Mouse (Mus musculus): ENCODE results near the gene Vstm4.

Gene Vstm4

DNA sequence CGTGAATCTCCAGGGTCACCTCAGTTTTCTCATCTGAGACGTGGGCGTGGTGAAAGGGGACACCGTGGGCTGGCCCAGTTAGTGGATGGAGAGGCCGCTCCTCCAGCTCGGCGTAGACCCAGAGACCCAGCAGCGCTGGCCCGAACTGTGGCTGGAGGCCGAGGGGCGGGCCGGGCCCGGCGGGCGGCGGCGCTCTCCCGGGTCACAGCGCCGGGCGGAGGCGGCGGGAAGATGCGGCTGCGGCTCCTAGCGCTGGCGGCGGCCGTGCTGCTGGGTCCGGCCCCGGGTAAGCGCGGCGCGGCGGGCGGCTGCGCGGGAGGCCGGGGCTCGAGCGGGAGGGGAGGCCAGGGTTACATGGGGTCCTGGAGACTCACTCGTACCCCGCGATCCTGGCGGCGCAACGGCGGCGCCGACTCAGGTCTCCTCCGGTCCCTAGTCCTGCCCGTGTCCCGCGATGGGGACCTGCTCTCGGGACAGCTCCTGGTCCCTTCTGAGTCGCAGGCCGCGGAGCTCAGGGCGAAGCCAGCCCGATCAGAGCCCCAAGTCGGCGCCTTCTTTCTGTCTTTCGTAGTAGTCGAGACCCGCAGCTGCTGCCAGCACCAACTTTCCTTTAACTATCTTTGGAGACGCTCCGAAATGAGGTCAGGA lies at the start of gene Vstm4:
Gene Vstm4 (plus strand): TSS at position 76 of the 648 bp plus-strand sequence.
- DNase-seq = peak; percentile 80 to 85

- no peak for DNase-seq
These were observed 46.4 kb upstream of the Vstm4 start for GRCm38 (mm10) chr14:32810111-32810510.

DNA sequence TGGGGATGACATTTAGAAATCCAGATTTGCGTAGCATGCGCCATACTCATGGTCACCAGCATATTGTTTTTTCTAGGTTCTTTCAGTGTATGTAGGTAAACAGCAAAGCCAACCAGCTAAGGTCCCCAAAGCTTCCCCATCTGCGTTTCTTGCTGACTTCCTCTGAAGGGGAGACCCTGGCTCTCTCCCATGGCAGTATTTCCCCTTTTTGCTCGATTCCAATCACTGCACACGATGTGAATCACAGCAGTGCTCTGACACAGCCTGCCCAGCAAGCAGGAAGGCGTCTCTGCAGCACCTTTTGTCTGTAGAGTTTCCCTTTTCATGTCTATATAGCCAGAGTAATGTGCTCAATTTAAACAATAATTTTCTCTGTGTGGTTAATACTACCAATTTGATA lies 44.1 kb upstream of the Vstm4 start:
- DNase-seq = no peak

DNA sequence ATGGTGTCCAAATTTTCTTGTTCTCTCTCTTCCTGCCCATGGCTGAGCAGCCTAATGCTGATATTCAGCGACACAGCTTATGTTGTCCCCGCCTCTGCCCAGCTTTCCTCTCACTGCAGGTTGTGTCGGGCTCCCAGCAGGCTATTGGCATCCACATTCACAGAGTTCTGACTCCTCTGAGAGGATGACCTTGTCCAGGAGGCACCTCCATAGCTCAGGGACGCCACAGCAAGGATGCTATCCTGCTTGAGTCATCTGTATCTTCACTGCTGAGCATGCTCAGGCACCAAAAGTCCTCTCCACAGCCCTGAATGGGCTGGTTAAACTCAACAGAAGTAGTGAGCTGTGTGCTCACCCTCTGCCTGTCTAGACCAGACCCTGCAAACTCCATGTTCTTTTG lies 41.6 kb upstream of the Vstm4 start:
- DNase-seq = no peak

- no peak for DNase-seq
These were observed 40.0 kb upstream of the Vstm4 start for GRCm38 (mm10) chr14:32816533-32816932.

GRCm38 (mm10) chr14:32817258-32817657 lies 39.3 kb upstream of the Vstm4 start:
- no peak for DNase-seq

DNA sequence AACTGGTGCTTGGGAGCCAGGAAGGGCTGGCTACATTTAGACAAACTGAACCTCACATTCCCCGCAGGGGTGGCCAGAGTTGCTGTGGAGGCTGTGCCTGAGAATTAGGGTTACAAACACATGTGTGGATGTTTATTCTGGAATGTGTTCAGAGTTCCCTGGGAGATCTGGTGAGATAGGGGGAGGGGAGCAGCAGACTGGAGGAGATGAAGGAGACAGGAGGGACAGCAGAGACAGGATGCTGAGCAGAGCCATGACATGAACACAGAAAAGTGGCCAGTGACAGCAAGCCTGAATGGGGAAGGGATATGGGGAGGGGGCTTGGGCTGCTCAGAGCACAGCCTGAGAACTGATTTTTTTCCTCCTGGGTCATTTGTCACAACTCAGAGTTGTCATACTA lies 37.3 kb upstream of the Vstm4 start:
- peak; percentile 25 to 43 for DNase-seq

DNA sequence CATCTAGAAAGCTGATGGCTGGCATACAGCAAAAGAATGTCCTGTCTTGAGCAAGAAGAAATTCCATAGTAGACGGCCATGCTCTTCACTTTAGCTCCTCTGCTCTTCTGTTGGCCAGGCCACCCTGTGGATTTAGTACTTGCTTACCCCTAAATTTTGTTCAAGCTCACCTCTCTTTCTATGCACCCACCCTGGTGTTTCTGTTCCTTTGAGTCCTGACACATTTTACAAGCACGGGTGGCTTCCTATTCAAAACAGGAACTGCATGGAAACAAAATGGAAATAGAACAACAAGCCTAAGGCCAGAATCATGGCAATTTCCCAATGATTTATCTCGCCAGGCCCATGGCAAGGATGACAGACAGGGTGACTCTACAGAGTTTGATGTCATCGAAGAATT lies 33.7 kb upstream of the Vstm4 start:
- DNase-seq = no peak

DNA sequence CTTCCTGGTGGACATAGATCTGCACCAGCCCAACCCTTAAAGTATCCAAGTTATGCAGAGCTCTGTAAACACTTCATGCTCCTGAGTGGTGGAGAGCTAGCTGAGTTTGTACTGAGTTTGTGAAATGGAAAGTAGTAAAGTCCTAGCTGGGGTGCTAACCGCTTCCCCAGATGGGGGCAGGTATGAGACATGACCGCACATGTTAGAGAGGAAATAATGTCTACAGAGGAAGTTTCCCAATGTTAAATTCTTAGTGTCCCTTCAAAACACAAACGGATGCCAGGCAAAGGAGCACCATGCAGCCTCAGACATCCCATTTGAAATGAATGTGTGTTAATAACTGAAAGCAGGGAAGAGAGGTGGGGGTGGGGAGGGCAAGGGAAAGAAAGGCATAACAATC lies 32.7 kb upstream of the Vstm4 start:
- no peak for DNase-seq

DNA sequence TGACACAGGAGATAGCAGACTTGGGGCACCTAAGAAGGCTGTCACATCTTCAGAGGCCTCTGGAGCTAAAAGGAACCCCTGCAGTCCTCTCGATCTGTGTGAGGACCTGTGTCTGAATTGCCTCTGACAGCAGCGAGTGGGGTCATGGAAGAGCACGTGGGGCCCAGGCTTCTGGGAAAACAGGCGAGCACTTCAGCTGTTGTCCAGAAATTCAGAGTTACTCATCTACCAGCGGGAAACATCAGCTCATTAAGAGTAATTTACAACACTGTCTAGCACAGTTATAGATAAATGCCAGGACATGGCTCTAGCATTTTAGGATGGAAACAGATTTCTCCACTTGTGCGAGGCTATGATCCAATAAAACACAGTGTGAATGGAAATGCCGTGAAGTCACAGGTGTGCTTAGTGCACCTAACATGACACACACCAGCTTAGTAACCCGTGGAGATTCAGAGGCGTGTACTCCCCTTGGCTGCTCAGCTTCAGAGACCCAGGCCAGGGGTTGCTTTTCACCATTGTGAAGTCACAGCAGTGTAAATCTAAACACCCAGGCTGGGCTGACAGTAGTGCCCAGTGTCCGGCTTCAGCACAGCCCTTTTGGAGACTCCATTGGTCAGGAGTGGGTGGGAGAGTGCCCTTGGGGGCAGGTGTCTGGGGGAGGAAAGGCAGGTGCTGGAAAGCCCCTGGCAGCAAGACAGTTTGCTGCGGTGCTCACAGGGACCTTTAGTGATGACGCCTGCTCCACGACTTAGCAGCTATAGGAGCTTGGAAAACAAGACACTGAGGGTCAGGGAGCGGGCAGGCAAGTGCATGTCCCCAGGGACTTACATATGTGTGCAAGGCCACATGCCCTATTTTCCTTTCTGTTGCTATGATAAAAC lies 32.0 kb upstream of the Vstm4 start:
- DNase-seq = peak; percentile 13 to 25

DNA sequence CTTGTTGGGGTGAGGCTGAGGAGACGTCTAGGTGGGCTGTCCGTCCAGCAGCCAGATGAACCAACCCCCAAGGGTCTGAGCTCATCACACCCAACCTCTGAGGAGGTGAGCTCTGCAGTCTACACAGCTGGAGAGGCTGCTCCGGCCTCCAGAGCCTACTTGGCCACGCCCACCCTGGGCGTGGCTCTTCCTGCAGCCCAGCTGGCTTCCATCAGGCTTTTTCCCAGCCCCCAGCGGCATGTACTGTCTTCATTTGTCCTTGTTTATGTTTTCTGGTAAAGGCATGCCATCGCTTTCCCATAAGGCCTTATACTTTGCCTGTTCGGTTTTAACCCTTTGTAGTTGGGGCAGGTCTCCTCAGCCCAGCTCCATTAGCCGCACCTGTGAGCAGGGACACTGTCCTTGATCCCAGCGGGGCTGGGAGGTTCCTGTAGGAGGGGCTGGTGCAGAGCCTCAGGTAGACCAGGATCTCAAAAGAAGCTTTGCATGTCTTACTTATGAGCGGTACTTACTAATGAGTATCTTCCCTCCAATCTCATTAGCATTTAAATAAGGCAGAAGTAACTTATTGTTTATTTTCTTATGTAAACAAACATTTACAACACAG lies 31.0 kb upstream of the Vstm4 start:
- peak; percentile 83 to 90 for DNase-seq

DNA sequence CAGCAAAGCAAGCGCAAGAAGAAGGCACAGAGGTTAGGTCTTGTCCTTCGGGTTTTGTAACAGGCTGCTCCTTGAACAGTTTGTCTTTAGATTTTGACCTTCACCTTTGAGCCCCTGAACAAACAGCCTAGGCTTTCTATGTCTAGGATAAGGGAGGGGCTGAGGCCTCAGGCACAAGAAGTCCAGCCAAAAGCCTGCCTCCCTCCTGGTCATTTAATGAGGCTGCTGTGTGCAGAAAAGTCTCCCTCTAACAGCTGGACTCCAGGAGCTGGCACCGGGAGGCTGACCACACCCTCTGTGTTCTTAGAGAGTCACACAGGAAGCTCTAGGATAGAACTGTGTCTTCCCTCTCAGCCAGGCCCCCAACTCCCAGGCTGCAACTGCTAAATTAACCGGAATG lies 29.4 kb upstream of the Vstm4 start:
- peak; percentile 19 to 47 for DNase-seq

- DNase-seq = peak; percentile 43 to 57
These were observed 28.4 kb upstream of the Vstm4 start for GRCm38 (mm10) chr14:32827994-32828650.

GRCm38 (mm10) chr14:32833847-32834246 lies 22.7 kb upstream of the Vstm4 start, which contains the start of gene Fam170b:
Gene Fam170b, plus strand, starts transcription at chr14:32833962.
- DNase-seq = no peak

DNA sequence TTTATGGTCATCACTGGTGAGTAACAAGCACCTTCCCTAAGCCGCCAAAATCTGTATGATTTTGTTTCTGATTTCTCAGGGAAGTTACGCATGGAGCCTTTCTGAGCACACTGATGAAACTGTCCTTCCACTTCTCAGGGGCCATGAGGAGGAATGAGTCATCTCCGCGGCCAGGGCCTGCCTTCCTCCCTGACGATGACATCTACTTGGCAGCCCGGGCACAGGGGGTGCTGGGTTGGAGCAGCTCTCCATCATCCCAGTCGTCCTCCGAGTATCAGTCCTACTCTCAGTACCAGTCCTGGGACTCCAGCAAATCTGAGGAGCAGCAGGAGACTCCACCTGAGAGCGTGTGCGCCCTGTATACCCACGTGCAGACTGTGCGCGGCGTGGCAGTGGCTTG lies 21.4 kb upstream of the Vstm4 start:
- DNase-seq = no peak

DNA sequence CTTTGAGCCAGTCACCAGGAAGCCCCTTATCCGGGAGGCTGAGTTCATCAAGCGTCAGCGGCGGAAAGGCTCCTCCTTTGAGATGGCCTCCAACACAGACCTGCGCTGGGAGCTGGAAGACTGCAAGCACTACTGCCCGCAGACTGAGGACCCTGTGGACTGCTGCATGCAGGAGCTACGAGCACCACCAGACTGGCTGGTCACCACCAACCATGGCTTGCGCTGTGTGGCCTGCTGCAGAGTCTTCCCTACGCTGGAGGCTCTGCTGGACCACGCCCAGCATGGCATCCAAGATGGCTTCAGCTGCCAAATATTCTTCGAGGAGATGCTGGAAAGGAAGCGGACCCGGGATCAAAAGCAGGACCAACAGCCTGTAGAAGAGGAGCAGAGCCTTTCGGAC lies 21.0 kb upstream of the Vstm4 start:
- DNase-seq = no peak

DNA sequence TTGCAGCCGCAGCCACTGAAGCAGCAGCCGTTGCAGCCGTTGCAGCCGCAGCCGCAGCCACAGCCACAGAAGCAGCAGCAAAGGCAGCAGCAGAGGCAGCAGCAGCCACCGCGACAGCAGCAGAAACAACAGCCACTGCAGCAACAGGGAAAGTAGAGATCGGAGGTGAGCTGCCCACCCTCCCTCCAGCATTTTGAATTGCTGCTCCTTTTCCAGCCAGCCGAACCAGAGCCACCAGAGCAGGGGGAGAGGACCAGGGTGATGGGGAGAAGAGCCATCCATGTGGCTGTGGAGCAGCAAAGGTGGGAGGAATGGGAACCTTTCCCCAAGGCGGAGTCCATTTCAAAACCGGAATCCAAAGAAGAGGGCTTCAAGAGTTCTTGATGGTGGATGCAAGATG lies 20.4 kb upstream of the Vstm4 start:
- no peak for DNase-seq

- DNase-seq = no peak
These were observed 14.5 kb upstream of the Vstm4 start for GRCm38 (mm10) chr14:32842052-32842451.

GRCm38 (mm10) chr14:32854059-32854458 lies 2.5 kb upstream of the Vstm4 start:
- no peak for DNase-seq

DNA sequence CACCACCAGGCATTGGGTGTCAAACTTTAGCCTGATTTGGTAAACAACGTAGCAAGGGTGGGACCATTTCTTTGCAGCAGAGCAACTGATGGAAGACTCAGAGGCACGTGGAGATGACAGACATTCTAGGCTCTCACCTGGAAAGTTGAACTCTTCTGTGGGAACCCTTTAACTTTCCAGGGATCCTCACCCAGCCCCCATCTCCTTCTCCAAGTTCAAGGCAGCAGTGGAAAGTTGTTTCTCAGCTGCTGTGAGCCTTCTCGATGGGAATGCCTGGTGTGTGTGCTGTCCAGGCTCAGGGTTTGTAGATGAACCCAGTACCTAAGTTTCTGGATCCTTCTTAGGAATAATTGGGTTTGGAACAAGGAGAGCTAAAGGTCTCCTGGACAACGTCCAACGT lies 310 bp upstream of the Vstm4 start:
- DNase-seq = no peak

GRCm38 (mm10) chr14:32858361-32858760 lies 1.8 kb downstream of the Vstm4 start:
- DNase-seq = no peak

DNA sequence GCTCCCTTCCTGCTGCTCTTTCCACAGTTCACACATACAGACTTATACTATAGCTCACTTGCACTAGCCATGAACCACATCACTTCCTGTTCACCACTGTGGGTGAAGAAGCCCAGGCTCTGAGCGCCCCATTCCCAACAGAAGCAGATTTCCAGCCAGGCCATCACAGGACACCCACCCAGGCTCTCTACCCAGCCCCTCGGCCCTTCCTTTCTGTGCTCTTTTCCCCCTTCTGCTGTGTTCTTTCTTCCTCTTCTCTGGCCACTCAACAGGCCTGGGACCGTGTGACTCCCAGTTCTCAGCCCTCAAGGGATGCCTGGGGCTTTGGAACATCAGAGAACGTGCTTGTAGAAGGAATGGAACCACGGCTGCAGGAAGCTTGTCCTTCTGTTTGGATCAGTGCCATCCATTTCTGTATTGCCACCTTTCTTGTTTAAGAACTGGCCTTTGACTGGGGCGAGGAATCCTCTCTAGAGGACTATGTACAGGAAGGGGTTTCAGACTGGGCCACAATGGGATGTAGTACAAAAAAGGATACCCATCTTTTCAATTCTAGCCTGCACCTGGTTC lies 2.5 kb downstream of the Vstm4 start:
- DNase-seq = no peak

All from kidney, postnatal 4 days (tissue).